Mouse (Mus musculus) adrenal gland, postnatal 36 days (tissue): ENCODE measurements around the gene Slc46a2. TPM values are rescaled to one million over a fixed set of nuclear protein-coding genes. Genes with fewer than 3 reads are reported as not detected.

Experiments
- DNase-seq, 2 experiments: peaks; one replicate each; pipeline ENCODE4 v3.0.0; 2021; ENCODE audit warnings: mixed read lengths in 1 of 2
- long read RNA-seq, 2 experiments: library from polyadenylated mRNA; stranded (forward); transcript quantifications; one replicate each; pipeline ENCODE4 v2.0.0; 2021; ENCODE audit warnings: borderline sequencing depth in 2 of 2
- total RNA-seq, 2 experiments: library from RNA; stranded (reverse); gene quantifications; 2 replicates each; pipeline ENCODE4 v1.2.3; 2021

The Slc46a2 gene
- total RNA-seq, result not detected
- long read RNA-seq, experiment 1, result 0 reads
- long read RNA-seq, experiment 2, result 0 reads

DNA sequence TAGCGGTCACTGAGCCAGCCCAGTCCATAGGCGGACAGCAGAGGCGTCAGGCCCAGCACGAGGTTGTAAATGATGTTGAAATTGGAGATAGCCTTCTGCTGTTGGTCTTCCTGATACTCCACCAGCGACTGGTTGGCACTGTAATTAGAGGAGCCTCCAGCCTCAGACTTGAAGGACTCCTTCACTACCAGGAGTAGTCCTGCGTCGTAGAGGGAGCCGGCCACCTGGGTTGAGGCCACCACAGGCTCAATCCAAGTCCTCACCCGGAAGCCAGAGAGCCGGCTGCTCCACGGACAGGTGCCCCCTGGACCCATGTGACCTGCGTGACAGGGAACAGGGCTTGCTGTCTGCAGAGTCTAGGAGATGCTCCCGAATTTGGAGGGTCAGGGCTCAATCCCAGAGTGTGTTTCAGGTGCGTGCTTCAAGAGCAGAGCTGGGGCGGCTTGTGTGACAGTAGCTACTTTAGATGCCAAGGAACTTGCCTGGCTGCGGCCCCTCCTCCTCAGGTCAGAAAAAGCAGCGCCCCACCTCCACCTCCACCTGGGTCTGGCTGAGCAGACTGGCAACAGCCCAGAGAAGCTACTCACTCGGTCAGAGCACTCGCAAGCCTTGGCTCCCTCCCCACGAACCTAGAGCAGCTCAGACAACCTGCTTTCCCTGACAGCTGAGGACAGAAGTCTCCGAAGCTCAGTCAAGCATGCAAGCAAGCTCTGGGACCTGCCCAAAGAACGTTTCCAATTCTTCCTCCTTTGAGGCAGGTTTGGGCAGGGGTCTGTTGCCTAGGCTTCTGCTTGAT is at the start of gene Slc46a2:
Gene Slc46a2, minus strand, starts transcription at position 449 of the 796 bp plus-strand sequence.
- DNase-seq, result no peak

DNA sequence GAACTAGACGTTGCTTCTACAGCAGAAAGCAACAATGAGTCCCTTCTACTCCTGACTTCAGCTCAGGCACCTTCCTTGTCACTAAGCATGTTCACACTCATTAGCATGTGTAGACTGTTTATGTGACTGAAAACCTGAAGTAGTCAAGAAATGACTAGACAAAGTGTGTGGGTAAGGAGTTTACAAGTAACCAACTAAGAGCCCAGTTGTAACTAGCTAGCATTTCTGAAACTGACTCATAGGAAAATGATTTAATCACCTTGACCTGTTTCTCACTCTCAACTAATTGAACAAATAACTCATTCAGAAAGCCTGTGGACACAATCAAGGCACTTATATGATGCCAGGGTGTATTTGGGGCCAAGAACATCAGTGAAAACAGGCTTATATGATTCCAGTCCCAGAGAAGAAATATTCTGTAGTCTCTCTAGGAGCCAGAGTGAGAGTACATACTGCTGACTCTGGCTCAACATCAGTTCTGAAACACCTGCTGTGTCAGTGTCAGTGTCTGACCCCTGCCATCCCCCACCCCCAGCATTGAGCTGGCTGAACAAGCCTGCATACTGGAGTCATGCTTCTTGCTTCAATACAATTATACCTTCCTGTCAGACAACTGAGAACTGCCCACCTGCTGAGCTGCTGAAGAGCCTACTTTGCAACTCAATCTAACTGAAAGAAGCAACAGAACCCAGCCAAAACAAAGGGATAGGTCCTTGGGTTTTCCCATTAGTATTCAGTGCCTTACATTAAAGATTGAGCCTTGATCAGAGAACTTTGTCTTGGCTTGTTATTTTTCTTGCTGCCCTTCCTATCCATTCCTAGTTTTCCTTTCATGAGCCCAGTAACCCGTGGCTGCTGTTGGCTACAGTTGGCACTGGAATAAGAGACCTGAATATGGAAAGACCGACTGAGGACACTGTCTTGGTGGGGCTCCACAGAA is 48.8 kb upstream of the Slc46a2 start, which contains the start of gene Mup6:
Gene Mup6, plus strand, starts transcription at position 890 of the 940 bp plus-strand sequence.
- no peak for DNase-seq

DNA sequence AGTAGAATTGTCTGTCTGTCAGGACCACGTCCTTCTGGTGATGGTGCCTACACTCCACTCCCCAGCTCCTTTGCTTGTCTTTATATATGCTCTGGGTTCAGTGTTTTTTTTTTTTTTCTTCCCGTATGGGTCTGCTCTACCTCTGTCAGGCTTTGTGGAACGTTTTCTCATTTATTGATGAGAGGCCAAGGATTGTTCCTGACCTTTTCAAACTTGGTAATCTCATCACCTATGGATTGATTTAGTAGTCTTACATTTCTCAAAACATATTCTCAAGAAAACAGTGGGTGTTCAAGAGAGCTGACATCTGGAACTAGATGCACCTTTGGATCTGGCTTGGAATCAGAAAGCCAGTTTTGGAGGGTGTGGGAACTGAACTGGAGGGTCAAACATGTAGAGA is 45.8 kb upstream of the Slc46a2 start, which contains the start of gene Mup4:
Gene Mup4, minus strand, starts transcription at position 101 of the 400 bp plus-strand sequence.
- no peak for DNase-seq

DNA sequence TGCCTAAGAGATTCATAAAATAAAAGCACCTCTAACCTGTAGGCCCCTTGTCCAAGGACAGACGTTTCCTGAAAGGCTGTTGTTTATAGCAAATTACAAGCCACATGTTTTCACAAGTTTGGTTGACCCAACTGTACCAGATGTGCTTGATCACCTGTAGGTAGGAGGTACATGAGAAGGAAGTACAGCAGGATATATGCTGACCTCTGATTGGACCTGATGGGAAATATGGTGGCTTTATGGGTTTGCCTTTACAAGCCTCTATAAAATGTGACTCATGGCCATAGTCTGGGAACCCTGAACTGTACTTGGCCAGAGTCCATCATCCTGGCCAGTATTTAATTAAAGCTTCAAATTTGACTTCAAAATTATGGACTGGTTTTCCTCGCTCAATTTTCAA is 22.7 kb upstream of the Slc46a2 start:
- no peak for DNase-seq

DNA sequence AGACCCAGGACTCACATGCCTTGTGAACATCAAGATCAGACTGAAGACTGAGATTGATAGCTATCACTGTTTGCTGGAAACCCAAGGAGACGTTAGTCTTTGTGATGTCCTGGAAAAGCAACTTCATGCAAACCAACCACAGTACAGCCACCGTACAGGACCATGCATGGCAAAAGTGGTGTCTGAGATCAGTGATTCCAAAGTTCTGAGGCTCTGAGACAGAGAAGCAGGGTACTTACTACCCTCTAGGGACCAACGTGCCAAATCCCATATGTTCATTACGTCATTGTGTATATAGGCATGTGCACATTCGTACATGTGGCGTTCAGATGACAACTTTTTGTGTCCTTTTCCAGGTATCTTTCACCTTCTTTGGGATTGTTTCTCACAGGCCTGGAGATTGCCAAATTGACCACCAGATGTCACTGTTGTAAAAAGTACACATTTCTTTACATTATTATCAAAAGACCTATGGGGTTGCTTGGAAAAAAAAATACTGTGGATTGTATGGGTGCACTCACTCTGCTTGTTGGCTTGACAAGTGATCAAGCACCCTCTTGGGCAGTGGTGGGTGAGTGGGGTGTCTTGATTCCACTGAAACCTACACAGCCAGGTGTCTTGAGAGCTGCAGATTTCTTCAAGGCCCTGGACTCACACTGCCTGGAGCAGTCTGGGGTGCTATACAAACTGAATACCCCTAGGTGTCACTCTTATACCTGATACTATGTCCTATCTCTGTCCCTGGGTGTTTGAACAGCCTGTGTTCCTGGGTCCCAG is 17.8 kb upstream of the Slc46a2 start:
- DNase-seq, result no peak

DNA sequence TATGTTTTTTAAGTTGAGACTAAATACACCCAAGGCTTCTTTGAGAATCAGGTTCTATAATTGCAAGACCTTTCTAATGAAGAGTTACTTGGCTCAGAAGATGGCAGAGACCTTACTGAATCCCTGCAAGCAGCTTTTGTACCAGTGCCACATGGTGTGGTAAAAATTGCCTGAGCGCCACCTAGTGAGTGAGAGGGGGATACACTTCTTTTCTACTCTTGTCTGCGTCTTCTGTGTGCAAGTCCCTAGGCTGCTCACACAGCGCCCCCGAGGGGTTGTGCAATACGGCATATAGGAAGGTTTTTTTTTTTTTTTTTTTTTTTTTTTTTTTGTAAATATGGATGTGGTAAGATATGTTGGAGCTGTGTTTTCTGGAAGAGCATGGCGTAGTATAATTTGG is 13.5 kb upstream of the Slc46a2 start:
- DNase-seq, result peak; percentile 56 to 79

DNA sequence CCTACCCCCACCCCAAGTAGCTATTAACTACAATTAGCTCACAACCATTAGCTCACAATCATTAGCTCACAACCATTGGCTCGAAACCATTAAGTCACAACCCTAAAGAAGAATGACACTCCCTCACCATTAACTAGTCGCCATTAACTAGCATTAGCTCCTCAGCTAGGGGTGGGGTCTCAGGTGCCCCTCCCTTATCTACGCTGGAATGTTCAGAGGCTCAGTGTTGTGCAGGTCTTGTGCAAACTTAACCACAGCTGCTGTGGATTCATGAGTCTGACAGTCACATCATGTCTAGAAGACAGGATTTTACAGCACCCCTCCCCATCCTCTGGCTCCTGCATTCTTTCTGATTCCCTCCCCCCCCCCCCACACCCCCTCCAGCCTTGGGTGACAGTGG is 12.8 kb upstream of the Slc46a2 start:
- no peak for DNase-seq

DNA sequence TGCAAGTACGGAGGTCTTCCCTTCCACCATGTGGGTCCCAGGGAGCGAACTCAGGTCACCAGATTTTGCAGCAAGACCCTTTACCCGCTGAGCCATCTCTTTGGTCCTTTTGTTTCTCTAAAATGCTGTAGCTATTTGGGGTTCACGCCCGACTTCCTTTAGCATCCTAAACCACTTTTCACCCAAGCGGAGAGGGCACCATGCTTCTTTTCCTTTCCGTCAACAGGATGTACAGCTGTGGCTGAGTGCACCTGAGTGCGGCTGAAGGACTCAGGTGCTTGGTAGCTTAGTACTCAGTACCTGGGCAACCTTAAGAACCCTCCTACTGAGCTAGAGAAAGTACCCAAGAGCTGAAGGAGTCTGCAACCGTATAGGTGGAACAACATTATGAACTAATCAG is 10.2 kb upstream of the Slc46a2 start:
- DNase-seq, result no peak

DNA sequence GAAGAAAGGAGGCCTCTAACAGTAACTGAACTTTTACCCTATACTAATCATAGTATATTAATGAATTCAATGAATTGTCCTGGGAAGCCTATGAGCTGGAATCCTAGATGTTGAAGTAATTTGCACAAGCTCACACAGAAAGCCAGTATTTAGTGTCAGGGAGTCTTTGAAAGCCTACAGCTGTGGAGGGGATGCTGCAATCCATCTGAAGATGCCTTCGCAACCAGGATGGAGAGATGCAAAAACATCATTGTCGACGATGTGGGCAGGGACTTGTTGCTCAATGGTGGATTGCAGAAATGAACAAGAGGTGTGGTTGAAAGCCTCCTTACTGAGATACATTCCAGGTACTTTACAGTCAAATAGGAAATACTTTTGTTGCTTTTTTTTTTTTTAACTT is 3.1 kb upstream of the Slc46a2 start:
- DNase-seq, result no peak

DNA sequence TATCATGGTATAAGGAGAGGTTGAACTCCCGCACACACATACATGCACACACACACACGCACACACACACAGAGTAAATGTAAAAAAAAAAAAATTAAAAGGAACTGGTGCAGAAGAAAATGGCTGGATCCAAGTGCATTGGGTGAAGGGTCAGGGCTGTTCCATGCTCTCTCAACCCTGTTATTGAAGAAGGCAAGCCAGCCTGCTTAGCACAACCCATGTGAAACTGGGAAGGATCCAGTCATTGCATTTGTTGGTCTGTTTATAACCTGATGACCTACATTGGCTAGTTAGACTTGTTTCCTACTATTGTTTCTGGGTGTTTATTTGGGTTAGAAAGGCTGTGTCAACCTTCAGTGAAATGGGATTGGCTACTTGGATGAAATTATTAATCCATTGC is 6.1 kb downstream of the Slc46a2 start:
- peak in 1 of 2 experiments; percentile 16 for DNase-seq

DNA sequence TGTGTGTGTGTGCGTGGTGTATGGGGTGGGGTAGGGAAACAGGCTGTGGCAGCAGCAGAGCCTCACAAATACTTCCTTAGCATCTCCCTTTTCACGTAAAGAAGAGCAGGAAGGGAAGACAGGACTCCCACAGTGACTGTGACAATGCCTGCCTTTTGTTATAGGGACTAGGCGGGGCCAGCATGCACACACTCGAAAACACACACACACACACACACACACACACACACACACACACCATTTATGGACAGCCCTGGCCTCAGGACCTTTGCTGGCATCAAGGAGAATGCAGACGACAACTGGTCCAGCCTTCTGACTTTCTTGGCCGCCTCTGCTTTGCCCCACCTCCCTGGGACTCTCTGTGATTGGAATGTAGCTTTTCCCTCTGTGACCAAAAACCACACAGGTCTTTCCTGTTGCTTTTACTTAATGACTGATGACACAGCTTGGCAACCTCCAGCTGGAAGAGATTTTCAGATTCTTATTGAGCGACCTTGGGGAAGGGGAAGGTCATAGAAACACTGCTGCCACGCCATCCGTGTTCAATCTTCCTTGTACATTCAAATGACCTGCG is 7.1 kb downstream of the Slc46a2 start:
- no peak for DNase-seq

DNA sequence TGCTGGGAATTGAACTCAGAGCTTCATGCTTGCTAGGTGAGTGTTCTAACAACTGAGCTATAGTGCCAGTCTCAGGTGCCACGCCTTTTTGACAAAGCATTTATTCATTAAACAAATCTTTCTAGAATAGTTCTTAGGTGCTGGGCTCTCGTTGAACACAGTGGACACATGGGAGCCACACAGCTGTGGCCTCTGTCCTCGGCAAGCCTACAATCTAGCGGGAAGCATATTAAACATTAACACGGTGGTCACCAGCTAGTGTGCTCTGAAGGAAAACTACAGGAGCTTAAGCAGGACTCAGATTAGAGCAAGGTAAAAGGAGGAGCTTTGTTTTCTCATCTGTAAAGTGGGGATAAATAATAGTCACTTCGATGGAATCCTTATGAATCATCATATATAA is 7.8 kb downstream of the Slc46a2 start:
- no peak for DNase-seq

DNA sequence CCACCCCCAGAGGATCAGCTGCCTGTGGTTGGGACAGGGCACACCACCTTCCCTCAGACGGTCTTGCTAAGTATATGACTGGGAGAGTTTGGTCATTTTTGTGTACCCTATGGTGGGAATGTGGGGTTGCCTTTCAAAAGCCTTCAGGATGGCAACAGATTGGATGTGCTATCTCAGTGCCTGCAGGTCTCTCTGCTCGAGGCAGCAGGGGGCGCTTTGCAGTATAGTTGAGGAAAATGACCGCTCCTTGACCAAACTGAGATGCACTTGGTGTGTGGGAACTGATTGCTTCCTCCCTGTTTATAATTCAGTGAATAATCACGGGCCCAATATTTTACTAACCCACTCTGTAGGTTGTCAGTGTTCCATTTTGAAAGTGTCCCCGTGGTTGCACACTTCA is 12.3 kb downstream of the Slc46a2 start:
- DNase-seq, result peak in 1 of 2 experiments; percentile 29

DNA sequence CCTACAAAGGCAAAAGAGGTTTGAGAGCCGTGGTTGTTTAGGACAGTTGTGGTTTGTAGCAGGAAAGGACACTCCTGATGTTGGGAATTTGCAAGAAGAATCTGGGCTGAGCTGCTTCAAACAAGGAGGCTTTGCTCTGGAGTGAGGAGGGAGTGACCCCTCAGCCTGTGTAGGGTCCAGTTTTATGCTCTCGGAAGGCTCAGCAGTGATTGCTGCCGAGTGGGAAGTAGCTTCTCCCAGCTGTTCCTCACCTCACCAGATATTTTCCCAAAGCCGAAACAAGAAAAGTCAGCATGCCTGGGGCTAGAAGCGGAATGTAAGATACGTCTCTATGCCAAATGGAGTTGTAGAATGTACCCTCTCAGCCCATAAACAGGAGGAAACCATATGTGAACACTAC is 13.0 kb downstream of the Slc46a2 start:
- DNase-seq, result no peak

DNA sequence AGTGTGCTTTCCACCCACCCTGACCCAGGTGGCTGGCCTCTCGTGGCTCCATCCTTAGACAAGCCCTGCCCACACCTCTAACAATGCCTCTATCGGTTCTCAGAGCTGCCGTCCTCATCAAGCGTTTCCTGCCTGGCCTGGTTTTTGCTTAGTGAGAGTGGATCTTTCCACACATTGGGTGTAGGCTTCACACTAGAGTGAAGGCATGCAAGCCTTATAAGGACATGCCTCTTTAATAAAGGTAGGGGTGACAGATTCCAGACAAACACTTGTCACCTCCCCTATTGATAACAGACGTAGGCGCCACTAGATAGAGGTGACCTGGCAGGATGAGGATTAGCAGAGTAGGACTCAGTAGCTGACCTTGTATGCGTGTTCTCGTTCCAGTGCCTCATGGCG is 16.3 kb downstream of the Slc46a2 start:
- DNase-seq, result no peak

DNA sequence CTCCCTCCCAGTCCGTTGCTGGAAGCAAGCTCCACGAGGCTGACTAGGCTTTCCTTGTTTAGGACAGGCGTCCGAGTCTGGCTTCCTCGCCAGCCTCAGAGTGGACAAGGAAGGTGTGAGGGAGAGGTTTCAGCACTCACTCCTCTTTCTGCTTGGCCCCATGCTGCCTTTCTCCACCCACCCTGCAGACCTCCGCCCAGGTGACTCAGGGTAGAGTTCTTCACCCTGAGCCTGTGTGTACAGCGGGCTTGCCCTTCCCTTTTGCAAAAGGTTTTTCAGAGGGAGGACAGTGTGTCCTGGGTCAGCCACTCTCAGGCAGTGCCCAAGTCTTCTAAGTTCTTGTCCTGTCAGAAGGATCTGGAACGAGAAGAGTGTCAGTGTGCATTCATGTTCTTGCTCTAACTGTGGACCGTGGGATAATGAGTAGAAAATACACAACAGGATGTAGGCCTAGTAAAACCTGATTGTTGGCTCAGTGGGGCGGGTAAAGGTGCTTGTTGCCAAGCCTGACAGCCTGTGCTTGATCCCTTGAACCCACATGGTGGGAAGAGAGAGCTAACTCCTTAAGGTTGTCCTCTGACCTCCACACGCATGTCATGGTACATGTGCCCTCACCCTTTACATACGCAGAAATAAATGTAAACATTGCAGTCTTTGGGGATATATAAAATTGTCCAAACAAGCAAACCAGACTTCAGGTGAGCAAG is 16.9 kb downstream of the Slc46a2 start:
- DNase-seq, result peak in 1 of 2 experiments; percentile 15

DNA sequence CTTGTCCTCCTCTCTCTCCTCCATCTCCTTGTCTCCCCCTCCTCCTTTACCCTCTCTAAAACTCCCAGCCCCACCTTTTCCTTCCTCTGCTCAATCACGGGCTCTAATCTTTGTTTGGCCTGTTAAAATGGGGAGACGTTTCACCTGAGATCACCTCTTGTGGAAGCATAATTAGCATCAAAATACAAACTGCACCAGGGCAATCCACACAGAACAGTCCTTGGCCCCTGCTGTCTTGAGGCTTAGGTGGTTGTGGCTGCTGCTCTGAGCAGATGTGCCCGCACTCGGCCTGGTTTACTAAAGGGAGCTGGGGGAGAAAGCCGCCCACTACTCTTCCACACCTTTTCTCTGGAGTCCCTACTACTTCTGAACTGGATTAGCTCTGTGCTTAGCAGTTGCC is 18.9 kb downstream of the Slc46a2 start:
- DNase-seq, result no peak

DNA sequence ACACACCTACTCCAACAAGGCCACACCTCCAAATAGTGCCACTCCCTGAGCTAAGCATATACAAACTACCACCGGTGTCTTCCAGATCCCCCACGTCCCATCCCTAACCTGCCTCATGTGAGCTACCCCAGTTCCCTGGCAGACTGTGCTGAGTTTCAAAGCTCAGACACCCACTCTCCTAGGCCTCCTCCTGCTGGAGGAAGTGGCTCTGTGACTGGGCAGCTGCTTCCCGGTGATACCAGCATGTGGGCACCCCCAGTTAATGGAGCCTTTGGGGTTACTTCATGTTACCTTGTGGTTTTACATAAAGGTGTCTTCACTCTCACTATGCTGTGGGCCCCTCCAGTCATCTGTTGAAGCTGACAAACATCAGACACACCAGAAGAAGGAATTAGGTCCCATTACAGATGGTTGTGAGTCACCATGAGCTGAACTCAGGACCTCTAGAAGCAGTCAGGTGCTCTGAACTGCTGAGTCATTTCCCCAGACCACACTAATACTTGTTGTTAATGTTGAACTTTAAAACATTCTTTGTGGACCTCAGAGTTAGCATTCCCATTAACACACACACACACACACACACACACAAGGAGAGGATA is 19.8 kb downstream of the Slc46a2 start:
- no peak for DNase-seq

DNA sequence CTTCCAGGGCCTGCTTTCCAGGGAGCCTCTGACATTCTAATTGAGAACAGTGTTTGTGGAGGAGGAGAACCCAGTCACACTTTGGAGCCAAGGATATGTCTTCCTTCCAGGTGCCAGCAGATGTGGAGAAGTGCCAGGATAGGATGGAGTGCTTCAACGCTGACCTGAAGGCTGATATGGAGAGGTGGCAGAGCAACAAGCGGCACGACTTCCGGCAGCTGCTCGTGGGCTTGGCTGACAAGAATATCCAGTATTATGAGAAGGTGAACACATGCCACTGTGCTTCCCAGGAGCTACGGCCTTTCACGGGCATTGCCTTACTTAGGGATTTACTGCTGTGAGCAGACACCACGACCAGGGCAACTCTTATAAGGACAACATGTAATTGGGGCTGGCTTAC is 20.4 kb downstream of the Slc46a2 start:
- DNase-seq, result no peak

DNA sequence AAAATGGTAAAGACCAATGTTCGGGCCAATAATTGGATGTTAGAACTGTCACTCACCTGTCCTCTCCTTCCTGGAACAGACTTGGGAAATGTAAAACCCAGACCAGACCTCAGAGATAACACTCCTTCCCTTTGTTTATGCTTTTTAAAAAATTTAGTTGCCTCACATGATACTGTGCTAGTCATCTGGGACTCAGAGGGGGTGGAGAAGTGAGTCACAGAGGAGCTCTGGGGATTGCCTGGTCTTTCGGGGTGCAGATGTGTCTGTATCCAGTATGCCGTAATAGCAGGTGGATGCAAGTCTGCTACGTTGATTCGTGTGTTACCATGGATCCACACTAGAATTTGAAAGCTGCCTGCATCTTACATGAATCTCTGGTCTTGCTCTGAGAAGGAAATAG is 22.1 kb downstream of the Slc46a2 start:
- DNase-seq, result no peak
